Mouse (Mus musculus) spleen, postnatal 4 days (tissue): ENCODE data around the gene Cd44.

Source experiments
- DNase-seq, 2 experiments: peaks; one replicate each; pipeline ENCODE4 v3.0.0; 2022; ENCODE audit warnings: low spot score in 2 of 2

The Cd44 gene

DNA sequence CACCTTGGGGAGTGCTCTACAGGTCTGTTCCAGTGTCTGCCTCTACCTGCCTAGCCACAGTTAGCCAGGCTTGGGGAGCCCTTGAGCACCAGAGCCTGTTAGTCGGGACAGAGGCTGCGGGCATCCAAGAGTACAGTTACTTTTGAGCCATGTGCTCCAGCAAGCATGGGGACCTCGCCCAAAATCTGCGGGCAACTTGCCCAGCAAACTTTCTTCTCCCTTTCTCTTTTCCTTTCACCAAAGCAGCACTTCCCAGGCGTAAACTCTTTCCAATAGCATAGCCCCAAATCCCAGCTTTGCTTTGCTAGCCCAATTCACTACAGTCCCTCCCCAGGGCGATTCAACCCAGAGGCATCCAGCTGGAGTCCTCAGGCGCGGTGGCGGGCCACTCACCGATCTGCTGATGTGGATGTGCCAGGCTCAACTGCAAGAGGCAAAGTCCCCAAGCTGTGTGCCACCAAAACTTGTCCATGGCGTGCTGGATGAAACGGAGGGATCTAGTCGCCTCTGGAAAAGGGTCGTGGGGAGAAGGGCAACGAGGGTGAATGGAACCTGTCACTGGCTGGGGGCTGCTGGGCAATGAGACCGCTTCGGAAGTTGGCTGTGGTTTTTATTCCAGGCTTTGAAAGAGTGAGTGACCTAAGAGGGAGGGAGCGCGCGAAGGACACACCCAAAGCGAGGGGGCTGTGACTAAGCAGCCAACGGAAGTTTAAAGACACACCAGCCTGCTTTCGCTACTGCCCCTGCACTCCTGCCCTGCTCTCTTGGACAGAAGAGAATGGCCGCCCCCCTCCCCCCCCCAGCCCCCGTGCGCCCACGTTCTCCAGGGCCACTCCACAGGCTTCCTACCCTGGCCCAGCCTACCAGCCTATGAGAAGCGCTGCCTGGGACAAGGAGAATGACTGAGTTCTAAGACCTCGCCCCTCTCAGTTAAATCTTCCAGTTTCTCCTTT, at the start of gene Cd44:
TSS of gene Cd44 (minus strand) at position 791 of the 953 bp plus-strand sequence.
- peak; percentile 68 to 80 for DNase-seq

DNA sequence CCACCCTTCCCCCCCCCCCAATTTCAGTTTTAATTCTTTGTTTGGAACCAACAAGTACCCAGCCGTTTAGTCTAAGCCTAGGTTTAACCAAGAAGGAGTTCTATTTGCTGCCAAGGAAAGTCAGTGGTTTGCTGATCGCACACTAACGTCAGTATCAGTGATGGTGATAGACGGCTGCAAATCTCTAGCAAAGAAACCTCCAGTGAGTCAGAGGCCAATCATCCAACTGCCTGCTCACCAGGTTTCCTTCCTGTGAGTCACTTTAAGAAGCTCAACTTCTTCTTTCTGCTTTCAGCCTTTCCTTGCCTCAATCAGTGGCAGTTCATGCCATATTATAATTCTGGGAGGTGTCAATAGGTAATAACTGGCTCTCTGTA, 47.0 kb upstream of the Cd44 start:
- DNase-seq = no peak

DNA sequence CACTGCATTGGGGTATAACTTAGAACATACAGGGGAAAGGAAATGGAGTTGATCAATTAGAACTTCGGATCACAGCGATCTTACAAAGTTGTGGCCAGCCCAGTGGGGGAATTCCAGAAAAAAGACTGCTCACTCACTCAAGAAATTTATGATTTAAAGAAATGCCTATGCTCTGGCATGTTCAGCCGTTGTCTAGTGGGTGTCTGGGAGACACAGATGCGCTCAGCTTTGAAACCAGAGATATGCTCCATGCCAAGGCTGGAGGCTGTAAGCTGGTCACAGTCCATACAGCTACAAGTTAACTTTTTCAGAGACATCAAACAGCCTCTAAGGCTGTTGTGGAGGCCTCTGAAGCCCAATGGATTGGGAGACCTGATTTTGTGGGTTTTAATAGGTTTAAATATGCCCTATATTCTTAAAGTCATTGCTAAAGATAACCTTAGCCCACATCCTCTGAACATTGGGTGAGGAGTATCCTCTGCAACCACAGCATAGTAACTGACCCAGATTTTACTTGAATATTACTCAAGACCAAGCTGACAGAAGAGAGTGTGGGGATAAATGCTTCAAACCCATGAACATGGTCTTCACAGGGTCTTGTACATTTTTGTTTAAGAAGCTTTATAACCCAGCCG, 46.5 kb upstream of the Cd44 start:
- DNase-seq = no peak

DNA sequence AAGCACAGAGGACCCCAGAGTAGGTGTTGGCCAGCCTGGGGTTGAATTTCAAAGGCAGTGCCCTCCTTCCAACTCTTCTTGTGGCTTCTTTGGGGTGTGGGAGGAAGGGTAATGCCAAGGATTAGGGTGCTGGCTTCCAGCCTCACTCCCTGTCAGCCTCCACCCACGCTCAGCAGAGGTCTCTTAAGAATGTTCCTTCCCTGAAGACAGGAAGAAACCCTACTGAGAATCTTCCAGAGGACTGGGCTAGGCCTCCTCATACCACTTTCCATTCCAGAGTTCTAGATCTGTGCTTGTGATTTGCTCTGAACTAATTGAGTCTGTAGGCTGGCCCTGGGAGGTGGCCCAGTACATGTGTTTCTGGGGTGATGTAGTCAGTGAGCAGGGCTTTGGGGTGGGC, 43.6 kb upstream of the Cd44 start:
- no peak for DNase-seq

DNA sequence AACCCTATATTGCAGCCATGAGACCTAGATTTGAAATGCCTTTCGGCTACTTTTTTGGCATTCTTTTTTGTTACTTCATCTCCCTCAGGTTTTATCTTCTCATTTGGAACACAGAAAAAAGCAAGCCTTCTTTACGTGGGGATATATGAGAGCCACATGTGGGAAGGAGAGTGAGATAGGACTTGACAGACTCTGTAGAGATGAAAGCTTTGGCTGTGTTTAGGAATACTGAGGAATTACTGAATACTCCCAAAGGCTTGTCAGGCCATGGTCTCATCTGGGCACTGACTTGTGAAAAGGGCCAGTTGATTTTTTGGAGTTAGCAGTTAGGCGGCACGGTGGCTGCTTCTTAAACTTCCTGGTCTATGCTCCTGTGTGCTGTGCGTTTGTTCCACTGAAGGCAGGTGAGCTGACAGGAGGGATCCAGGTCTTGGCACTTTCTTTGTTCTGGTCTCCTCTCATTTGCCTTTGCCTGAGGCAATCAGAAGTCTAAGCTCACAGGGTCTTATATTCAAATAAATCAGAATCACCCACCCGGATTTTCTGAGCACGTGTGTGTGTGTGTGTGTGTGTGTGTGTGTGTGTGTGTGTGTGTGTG, 43.0 kb upstream of the Cd44 start:
- no peak for DNase-seq

DNA sequence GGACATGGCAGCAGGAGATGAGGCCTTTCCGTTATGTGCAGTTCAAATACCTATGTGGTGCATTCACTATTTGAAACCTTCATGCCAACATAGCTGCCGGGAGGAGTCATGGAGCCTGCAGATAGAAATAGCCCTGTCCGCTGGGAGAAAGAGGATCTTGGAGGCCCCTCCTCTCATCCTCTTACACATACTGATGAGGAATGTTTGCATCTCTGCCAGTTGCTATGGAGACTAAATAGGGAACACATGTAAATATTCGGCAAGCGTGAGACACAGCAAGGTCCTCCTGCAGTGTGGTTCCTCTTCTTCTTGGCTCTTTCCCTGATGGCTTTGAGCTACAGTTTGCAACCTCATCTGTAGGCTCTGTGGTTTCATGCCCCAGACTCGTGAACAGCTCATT, 42.5 kb upstream of the Cd44 start:
- DNase-seq = no peak

DNA sequence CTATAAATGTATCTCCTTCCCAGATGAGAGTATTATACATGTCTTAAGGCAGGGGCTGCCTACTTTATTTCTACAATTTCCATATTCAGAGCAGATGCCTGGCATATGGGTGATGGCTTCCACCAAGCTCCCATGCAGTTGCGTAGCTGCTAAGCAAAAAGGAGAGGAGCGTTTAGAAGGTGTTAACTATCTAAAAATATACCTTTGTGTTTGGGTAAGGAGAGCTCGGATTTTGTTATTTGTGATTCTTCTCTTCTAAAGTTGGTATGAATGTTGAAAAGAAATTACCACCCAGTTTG, 41.3 kb upstream of the Cd44 start:
- DNase-seq = no peak

DNA sequence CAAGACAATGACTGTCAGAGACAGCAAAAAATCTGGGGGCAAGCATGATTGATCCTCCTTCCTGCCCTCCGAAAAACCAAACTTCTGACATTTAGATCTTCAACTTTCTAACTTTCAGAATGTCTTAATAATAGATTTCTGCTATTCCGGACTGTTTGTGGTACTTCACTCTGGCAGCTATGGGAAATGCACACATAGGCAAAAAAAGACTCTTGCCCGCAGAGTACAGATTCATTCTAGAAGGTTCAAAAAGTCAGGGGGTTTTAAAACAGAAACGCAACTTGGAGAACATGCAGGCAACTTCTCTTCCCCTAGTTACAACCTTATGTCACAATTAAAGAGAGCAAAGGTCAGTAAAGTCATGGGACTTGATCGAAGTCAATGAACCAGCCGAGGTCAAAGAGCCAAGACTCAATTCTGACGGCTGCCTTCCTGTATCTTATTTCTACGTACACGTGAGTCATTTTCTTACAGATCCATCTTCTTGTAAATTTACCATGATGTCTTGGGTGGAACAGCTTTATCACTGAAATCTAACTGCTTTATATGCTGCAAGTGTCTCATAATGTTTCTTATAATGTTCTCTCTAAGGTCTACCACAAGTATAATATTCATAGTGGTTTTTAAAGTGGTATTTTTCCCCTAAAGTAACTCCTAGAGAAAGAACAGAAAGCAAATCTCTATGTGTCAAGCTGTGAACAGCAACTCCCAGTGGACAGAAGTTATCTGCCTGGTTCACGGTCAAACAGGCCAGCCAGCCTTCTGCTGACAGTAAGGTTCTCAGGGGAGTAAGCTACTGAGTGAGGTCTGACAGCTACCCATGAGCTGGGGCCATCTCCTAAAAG, 40.7 kb upstream of the Cd44 start:
- DNase-seq = no peak

DNA sequence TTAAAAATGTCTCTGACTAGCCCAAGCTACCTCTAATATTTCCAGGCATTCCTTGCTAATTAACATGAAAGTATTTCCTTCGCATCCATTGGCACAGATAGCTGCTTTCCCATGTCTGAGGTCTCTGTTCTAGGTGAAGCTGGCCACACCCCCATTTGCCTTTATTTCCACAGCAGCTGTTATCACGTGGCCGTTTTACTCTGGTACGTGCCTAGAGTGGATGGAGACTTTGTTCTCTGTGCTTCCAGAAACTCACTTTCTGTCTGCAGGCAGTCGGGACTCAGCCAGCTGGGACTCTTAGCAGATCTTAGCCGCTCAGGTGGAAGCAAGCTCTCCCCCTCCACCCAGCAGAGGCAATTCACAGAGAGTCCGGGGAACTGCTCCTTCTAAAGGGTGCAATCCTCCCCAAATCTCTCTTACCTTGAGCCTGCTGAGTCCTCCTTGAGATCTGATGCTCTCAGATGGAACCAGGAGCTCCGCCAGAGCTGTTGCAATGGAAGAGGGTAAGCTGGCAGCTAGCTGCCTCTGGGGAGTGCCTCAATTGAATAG, 39.4 kb upstream of the Cd44 start:
- no peak for DNase-seq

DNA sequence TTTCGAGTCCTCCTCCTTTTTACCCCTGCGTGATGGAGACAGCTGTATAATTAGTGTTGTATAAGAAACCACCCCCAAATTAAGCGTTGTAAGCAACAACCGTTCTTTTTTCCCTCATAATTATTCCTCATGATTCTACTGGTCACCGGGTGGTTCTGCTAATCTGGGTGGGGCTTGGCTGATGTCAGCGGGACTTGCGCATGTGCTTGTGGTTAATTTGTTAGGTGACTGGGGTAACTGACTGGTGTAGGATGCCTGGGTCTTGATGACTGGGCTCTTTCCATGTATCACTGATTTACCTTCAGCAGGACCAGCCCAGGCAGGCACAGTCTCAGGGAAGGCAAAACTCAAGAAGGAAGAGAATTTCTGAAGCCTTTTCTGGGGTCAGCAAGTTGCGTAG, 38.7 kb upstream of the Cd44 start:
- no peak for DNase-seq

DNA sequence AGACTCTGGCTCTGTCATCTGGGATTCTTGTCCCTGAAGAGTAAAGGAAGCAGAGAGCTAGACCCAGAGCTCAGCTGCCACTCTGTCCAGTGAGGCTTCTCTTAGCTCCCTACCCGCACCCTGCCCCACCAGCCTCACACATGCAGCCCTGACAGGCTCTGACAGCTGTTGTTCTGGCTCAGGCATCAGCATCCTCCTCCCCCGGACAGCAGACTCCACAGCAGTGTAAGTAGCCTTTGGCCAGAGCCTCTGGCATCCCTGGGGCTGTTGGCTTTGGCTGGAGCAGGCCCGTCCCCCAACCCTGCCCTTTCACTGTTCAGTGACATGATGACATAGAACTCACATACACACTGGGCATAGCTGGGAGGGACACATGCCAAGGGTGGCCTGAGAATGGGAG, 35.4 kb upstream of the Cd44 start:
- no peak for DNase-seq

DNA sequence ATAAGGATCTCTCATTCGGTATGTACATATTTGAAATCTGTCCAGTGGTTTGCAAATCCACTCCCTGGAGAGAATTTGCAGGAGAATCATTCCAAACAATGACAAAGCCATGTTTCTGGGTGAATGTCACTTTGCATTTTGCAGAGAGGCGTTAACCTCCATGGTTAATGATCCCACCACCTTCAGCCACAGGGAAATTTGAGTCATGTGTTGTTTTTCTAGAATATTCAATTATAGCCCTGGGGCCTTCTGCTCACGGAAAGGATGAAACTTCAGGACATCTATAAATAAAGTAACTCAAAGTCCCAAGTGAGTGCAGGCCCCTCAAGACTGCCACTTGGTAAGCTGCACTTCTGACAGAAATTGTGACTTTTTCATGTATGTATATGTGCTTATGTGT, 33.4 kb upstream of the Cd44 start:
- no peak for DNase-seq

DNA sequence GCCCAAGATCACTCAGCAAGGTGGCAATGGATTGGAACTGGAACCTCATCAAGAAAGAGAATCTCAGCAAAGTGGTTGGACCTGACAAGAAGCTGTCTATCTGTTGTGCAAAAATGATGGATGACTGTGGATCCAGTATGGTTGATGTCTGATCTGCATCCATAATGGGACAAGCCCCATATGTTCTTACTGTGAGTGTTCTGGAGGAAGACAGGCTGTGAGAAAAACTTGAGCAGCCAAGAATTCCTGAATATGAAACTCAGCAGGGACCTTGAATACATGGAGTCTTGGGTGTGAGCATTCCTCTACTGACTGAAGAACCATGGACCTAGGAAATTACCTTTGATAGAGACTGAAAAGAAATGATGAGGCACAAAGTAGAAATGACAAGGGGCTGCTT, 32.3 kb upstream of the Cd44 start:
- no peak for DNase-seq

DNA sequence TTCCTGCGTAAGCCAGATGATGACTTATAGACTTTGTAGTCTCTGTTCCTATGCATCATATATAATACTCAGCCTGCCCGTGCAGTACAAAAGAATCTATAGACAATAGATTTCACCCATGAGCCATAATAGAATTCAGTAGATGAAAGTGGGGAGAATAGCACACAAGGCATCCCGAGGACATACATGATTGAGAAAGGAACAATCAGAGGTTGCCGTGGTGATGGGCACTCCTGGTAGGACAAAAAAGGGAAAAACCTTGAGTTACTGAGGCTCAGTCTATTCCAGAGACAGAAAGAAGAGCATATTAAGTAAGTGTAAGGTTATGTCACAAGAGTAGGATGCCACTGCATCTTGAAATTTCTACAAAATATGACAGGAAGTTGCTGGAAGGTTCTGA, 31.7 kb upstream of the Cd44 start:
- no peak for DNase-seq

DNA sequence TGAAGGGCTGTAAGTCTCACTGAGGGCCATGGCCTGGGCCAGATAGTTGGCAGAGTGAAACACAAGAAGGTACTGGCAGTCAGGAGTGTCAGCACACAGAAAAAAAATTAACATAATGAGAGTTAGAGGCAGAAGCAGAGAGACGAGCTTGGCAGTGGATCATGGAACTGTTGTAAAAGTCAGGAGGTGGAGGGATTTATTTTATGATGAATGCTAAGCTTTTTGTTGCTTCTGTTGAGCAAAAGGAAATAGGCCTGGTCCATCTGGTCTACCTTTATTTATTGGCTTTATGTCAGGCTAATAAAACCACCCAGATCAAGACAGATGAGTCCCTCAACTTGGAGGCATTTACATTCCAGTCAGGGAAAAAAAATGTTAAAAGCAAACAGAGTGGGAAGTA, 31.2 kb upstream of the Cd44 start:
- DNase-seq = no peak

DNA sequence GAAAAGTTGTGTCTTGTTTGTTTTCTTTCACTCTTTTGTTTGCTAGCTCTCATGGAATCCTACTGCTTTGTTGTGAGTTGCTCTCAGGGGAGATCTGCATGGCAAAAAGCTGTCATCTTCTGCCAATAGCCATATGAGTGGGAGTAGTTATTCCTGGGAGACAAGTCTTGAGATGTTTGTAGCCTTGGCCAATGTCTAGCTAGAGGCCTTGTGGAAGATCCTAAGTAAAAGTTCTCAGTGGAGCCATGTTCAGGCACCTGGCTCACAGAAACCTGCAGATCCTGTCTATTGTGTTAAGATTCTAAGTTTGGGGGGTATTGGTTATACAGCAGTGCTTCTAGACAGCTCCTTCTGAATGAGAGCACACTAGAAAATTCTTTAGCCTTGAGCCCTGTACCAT, 26.7 kb upstream of the Cd44 start:
- no peak for DNase-seq

DNA sequence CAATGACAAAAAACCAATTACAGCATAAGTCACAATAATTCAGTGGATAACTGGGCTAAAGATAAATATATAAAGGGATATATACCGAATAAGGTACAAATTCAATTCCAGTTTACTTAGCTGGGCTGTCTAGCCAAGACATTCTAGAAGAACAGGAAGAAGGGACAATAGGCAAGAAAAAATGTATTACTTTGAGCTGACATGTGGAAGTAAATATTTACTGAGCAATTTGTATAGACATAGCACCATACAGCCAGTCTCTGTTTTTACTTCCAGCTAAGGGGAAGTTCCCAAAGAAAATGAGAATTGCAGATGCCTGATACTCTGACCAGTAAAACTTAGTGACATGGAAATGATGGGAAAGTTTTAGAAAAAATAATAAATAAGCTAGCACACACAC, 23.0 kb upstream of the Cd44 start:
- DNase-seq = no peak

DNA sequence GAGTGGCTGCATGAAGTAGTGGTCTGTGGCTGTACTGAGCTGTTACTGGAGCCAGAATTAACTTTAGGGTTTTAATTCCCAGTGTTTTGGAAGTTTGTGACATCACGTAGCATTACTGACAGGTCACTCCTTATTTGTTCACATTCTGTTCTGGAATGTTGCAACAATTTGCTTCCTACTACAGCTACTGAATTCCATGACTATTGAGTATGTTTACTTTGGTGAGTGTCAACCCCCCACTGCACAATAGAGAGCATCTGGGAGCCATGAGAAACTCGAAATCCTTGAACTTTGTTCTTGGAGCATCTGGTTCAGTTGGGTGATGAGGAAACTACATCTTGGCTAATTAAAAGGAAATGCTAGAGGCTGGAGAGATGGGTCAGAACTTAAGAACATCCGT, 22.2 kb upstream of the Cd44 start:
- DNase-seq = no peak

DNA sequence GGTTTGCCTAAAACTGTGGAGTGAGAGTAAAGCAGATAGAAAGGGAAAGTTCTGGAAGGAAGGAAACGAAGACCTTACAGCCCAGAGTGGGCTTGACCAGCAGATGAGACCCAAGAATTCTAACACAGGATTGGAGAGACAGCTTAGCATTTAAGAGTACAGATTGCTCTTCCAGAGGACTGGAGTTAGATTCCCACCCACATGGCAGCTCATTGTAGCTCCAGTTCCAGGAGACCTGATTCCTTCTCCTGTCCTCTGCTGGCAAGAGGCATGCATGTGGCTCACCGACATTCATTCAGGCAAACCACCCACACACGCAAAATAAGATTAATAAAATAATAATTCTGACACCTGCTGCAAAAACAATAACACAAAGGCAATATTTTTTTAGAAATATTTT, 20.6 kb upstream of the Cd44 start:
- DNase-seq = no peak

DNA sequence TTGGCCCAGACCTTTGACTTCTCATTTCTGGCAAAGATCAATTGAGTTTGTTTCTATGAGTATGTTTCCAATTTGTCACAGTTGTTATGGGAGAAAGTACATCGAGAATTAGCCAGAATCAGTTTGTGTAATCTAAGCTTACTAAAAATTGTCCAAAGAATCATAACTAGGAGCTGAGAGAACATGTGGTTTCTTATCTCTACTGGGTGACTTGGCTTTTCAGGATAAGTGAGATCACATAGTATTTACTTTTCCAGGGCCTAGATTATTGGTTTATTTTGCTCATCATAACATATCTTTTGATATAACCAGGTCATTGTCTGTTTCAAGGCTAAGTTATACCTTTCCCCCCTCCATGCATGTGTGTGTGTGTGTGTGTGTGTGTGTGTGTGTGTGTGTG, 16.8 kb upstream of the Cd44 start:
- DNase-seq = no peak

DNA sequence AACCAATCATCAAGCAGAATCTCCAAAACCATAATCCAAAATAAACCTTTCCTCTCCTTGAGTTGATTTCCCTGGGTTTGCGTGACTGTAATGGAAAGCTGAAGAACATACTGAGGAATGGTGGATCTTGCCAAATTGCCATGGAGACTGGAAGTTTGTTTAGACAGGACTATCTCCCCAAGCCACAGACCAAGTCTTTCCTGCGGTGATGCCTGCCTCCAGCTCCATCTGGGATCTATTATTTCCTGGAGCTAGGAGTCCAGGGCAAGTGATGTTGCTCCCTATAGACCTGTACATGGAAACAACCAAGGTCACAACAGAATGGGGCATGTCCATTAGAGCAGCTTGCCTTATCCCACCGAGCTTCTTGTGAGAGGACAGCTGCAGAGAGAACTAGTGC, 15.1 kb upstream of the Cd44 start:
- DNase-seq = no peak

DNA sequence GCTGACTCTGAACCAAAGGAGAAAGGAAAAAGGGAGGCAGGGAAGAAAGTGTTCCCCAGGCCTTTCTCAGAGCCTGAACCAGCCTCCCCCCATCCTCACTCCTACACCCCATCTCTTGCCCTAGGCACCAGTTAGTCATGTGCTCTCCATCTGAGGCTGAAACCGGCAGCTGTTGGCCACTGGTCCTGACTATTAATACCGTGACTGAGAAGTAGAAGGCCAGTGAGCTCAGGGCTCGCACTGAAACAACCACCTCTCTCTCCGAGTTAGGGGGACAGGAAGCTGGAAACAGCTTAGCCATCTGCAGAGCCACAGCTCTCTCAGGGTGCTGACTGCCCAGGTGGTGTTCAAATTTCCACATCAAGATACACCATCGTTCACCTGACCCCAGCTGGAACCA, 13.2 kb upstream of the Cd44 start:
- DNase-seq = no peak
